Comparison of ENCODE assay signal across 8 mouse cellular contexts in genomic region chr7:127253341-127253740, GRCm38 (mm10). TPM values are rescaled to one million over a fixed set of nuclear protein-coding genes. Genes with fewer than 3 reads are reported as not detected.
DNase-seq lines count a peak whose midpoint lies in the region; ATAC-seq and TF ChIP-seq lines count a peak whose summit lies in the region.

No protein-coding gene starts in this region.

- peak overlapping the region; percentile 92 for H3K4me2 ChIP-seq in kidney, postnatal 0 days (ENCODE audit: low read length)
- peak overlapping the region; percentile 80 for H3K4me2 ChIP-seq in embryonic facial prominence, embryonic 12.5 days (replicated peaks)
- peak overlapping the region; percentile 97 for H3K4me2 ChIP-seq in hindbrain, embryonic 16.5 days (ENCODE audit: low read length)
- peak overlapping the region; percentile 94 for H3K4me2 ChIP-seq in midbrain, postnatal 0 days (ENCODE audit: low read depth, low read length, poor library complexity, severe bottlenecking)

- no peak for DNase-seq in kidney, postnatal 0 days (ENCODE audit: low spot score)
- no peak for DNase-seq in kidney, postnatal 4 days
- no peak for DNase-seq in midbrain, postnatal 0 days (ENCODE audit: low spot score)
- DNase-seq in yolk sac, embryonic 10.5 days (ENCODE audit: low spot score): no peak
- no peak for DNase-seq in right cerebral cortex, postnatal 4 days
- DNase-seq in left cerebral cortex, postnatal 36 days (ENCODE audit: low spot score in 2 of 2): no peak

- intact Hi-C loops in left cerebral cortex, postnatal 36 days (cut with DNase I): no loop called here

- peak overlapping the region; percentile 69 for H3K9ac ChIP-seq in kidney, postnatal 0 days (ENCODE audit: low read depth, low read length)
- H3K9ac ChIP-seq in embryonic facial prominence, embryonic 12.5 days: peak overlapping the region; percentile 70
- peak overlapping the region; percentile 87 for H3K9ac ChIP-seq in hindbrain, embryonic 16.5 days (ENCODE audit: low read depth, low read length)
- 0 out of 2 replicates have a peak overlapping the region, but pooled peaks have one; percentile 73 for H3K9ac ChIP-seq in midbrain, postnatal 0 days (replicated peaks; ENCODE audit: low read length, poor library complexity, severe bottlenecking)

- H3K4me3 ChIP-seq in kidney, postnatal 0 days (replicated peaks; ENCODE audit: low read depth, low read length): peak overlapping the region; percentile 59
- peak overlapping the region; percentile 55 for H3K4me3 ChIP-seq in embryonic facial prominence, embryonic 12.5 days
- H3K4me3 ChIP-seq in hindbrain, embryonic 16.5 days (ENCODE audit: low read length): peak overlapping the region; percentile 67
- H3K4me3 ChIP-seq in midbrain, postnatal 0 days (ENCODE audit: low read depth, low read length): peak overlapping the region; percentile 54

- H3K36me3 ChIP-seq in kidney, postnatal 0 days (ENCODE audit: insufficient read depth, low read length): no peaks in the 10 kb centered on the region; the same call in 1 of the 2 replicates
- peaks cover 29% of the 10 kb centered on the region for H3K36me3 ChIP-seq in embryonic facial prominence, embryonic 12.5 days
- peaks cover 7% of the 10 kb centered on the region; the same call in 1 of the 2 replicates for H3K36me3 ChIP-seq in hindbrain, embryonic 16.5 days (ENCODE audit: control insufficient read depth, insufficient read depth, low read length)
- H3K36me3 ChIP-seq in midbrain, postnatal 0 days (ENCODE audit: insufficient read depth, low read length): peaks cover 16% of the 10 kb centered on the region

- H3K9me3 ChIP-seq in kidney, postnatal 0 days (replicated peaks; ENCODE audit: low read length): no peaks in the 10 kb centered on the region
- no peaks in the 10 kb centered on the region for H3K9me3 ChIP-seq in embryonic facial prominence, embryonic 12.5 days
- H3K9me3 ChIP-seq in hindbrain, embryonic 16.5 days (ENCODE audit: control insufficient read depth, low read length): no peaks in the 10 kb centered on the region
- no peaks in the 10 kb centered on the region for H3K9me3 ChIP-seq in midbrain, postnatal 0 days (ENCODE audit: low read length)

- peak overlapping the region; percentile 88 for H3K27ac ChIP-seq in kidney, postnatal 0 days
- H3K27ac ChIP-seq in embryonic facial prominence, embryonic 12.5 days: peak overlapping the region; percentile 90
- H3K27ac ChIP-seq in hindbrain, embryonic 16.5 days (ENCODE audit: low read depth, low read length): peak overlapping the region; percentile 95
- peak overlapping the region; percentile 92 for H3K27ac ChIP-seq in midbrain, postnatal 0 days (ENCODE audit: low read depth, low read length)

- H3K27me3 ChIP-seq in kidney, postnatal 0 days (ENCODE audit: insufficient read depth, low read length): no peaks in the 10 kb centered on the region
- no peaks in the 10 kb centered on the region for H3K27me3 ChIP-seq in embryonic facial prominence, embryonic 12.5 days
- no peaks in the 10 kb centered on the region for H3K27me3 ChIP-seq in hindbrain, embryonic 16.5 days (replicated peaks; ENCODE audit: control insufficient read depth, insufficient read depth, low read length)
- no peaks in the 10 kb centered on the region for H3K27me3 ChIP-seq in midbrain, postnatal 0 days (ENCODE audit: insufficient read depth, low read length)

- no peak for TF ChIP-seq CTCF in kidney, postnatal 0 days (IDR thresholded peaks at IDR 0.05; ENCODE audit: low read depth)
- TF ChIP-seq CTCF in midbrain, postnatal 0 days (IDR thresholded peaks at IDR 0.05): no peak

- peaks cover 6% of the 10 kb centered on the region; the same call in 1 of the 2 replicates for H3K4me1 ChIP-seq in kidney, postnatal 0 days (replicated peaks; ENCODE audit: insufficient read depth, low read length)
- H3K4me1 ChIP-seq in embryonic facial prominence, embryonic 12.5 days: peaks cover 5% of the 10 kb centered on the region; the same call in 1 of the 2 replicates
- peaks cover 7% of the 10 kb centered on the region for H3K4me1 ChIP-seq in hindbrain, embryonic 16.5 days (ENCODE audit: control insufficient read depth, insufficient read depth, low read depth, low read length)
- no peaks in the 10 kb centered on the region for H3K4me1 ChIP-seq in midbrain, postnatal 0 days (ENCODE audit: insufficient read depth, low read length)

- WGBS in kidney, postnatal 0 days: 82% methylated on average over 6 of the region's 6 CpGs
- WGBS in embryonic facial prominence, embryonic 12.5 days: 79% methylated on average over 6 of the region's 6 CpGs
- WGBS in hindbrain, embryonic 16.5 days: 78% methylated on average over 6 of the region's 6 CpGs
- 86% methylated on average over 6 of the region's 6 CpGs for WGBS in midbrain, postnatal 0 days

- no peak for ATAC-seq in kidney, postnatal 0 days (replicated peaks; ENCODE audit: low FRiP score, low read depth)
- ATAC-seq in embryonic facial prominence, embryonic 12.5 days (ENCODE audit: insufficient number of reproducible peaks, insufficient read depth, low FRiP score, low TSS enrichment): no peak
- ATAC-seq in hindbrain, embryonic 16.5 days: no peak
- ATAC-seq in midbrain, postnatal 0 days (ENCODE audit: low FRiP score): no peak

RNA-seq across cellular contexts. Expression of gene Dctpp1, which starts 7.2 kb away (rescaled TPM):
- 146 and 157 TPM in 2 replicates for polyA plus RNA-seq in kidney, postnatal 0 days (2015; fragmentation: Nextera tagmentation; extraction: Ambion mirVana)
- polyA plus RNA-seq in embryonic facial prominence, embryonic 12.5 days (2016; fragmentation: Nextera tagmentation; extraction: Ambion mirVana): 196 and 203 TPM in 2 replicates
- polyA plus RNA-seq in hindbrain, embryonic 16.5 days (2015; fragmentation: Nextera tagmentation; extraction: Ambion mirVana): 118 and 122 TPM in 2 replicates
- total RNA-seq in midbrain, postnatal 0 days (2014; rRNA removed): 75.0 and 92.2 TPM in 2 replicates
- 120 and 132 TPM in 2 replicates for polyA plus RNA-seq in midbrain, postnatal 0 days (2015; fragmentation: Nextera tagmentation; extraction: Ambion mirVana)
- total RNA-seq in left cerebral cortex, postnatal 36 days (2021): 10 to 100 TPM; 21.8 to 30.7 TPM

RNA-seq across cellular contexts. Expression of gene Zfp771, which starts 9.3 kb away (rescaled TPM):
- 46.2 and 49.3 TPM in 2 replicates for polyA plus RNA-seq in kidney, postnatal 0 days (2015; fragmentation: Nextera tagmentation; extraction: Ambion mirVana)
- 82.9 and 89.3 TPM in 2 replicates for polyA plus RNA-seq in embryonic facial prominence, embryonic 12.5 days (2016; fragmentation: Nextera tagmentation; extraction: Ambion mirVana)
- polyA plus RNA-seq in hindbrain, embryonic 16.5 days (2015; fragmentation: Nextera tagmentation; extraction: Ambion mirVana): 76.8 and 82.6 TPM in 2 replicates
- 76.8 and 94.5 TPM in 2 replicates for total RNA-seq in midbrain, postnatal 0 days (2014; rRNA removed)
- 80.2 and 83.8 TPM in 2 replicates for polyA plus RNA-seq in midbrain, postnatal 0 days (2015; fragmentation: Nextera tagmentation; extraction: Ambion mirVana)
- total RNA-seq in left cerebral cortex, postnatal 36 days (2021): 10 to 100 TPM; 61.0 to 61.4 TPM

RNA-seq across cellular contexts. Expression of gene Sept1, which starts 20.4 kb away (rescaled TPM):
- polyA plus RNA-seq in kidney, postnatal 0 days (2015; fragmentation: Nextera tagmentation; extraction: Ambion mirVana): 16.7 and 20.5 TPM in 2 replicates
- polyA plus RNA-seq in embryonic facial prominence, embryonic 12.5 days (2016; fragmentation: Nextera tagmentation; extraction: Ambion mirVana): 34.0 and 39.7 TPM in 2 replicates
- 12.1 and 12.3 TPM in 2 replicates for polyA plus RNA-seq in hindbrain, embryonic 16.5 days (2015; fragmentation: Nextera tagmentation; extraction: Ambion mirVana)
- total RNA-seq in midbrain, postnatal 0 days (2014; rRNA removed): 0.22 and 3.7 TPM in 2 replicates
- polyA plus RNA-seq in midbrain, postnatal 0 days (2015; fragmentation: Nextera tagmentation; extraction: Ambion mirVana): 4.2 and 5.3 TPM in 2 replicates
- total RNA-seq in left cerebral cortex, postnatal 36 days (2021): 1 to 10 TPM; 3.2 to 5.6 TPM

RNA-seq across cellular contexts. Expression of gene Zfp553, which starts 20.5 kb away (rescaled TPM):
- polyA plus RNA-seq in kidney, postnatal 0 days (2015; fragmentation: Nextera tagmentation; extraction: Ambion mirVana): 22.3 and 25.1 TPM in 2 replicates
- polyA plus RNA-seq in embryonic facial prominence, embryonic 12.5 days (2016; fragmentation: Nextera tagmentation; extraction: Ambion mirVana): 63.2 and 63.3 TPM in 2 replicates
- polyA plus RNA-seq in hindbrain, embryonic 16.5 days (2015; fragmentation: Nextera tagmentation; extraction: Ambion mirVana): 42.7 and 49.1 TPM in 2 replicates
- 37.4 and 39.6 TPM in 2 replicates for total RNA-seq in midbrain, postnatal 0 days (2014; rRNA removed)
- polyA plus RNA-seq in midbrain, postnatal 0 days (2015; fragmentation: Nextera tagmentation; extraction: Ambion mirVana): 32.3 TPM in 2 replicates
- total RNA-seq in left cerebral cortex, postnatal 36 days (2021): 10 to 100 TPM; 18.6 to 19.4 TPM

RNA-seq across cellular contexts. Expression of gene Sephs2, which starts 20.5 kb away (rescaled TPM):
- polyA plus RNA-seq in kidney, postnatal 0 days (2015; fragmentation: Nextera tagmentation; extraction: Ambion mirVana): 207 and 215 TPM in 2 replicates
- polyA plus RNA-seq in embryonic facial prominence, embryonic 12.5 days (2016; fragmentation: Nextera tagmentation; extraction: Ambion mirVana): 80.1 and 80.4 TPM in 2 replicates
- polyA plus RNA-seq in hindbrain, embryonic 16.5 days (2015; fragmentation: Nextera tagmentation; extraction: Ambion mirVana): 54.2 and 58.9 TPM in 2 replicates
- 70.0 and 79.3 TPM in 2 replicates for total RNA-seq in midbrain, postnatal 0 days (2014; rRNA removed)
- 95.1 and 95.2 TPM in 2 replicates for polyA plus RNA-seq in midbrain, postnatal 0 days (2015; fragmentation: Nextera tagmentation; extraction: Ambion mirVana)
- 10 to 100 TPM; 38.4 to 43.1 TPM for total RNA-seq in left cerebral cortex, postnatal 36 days (2021)
